Mouse (Mus musculus) olfactory bulb, adult 2 months (tissue): ENCODE measurements around the gene Dnajc6.

Experiments used
- CTCF ChIP-seq: fragments of 200-500 bp; IDR thresholded peaks from 2 replicates; pipeline ENCODE4 v1.5.1; 2012; ENCODE audit warnings: low read depth, mild to moderate bottlenecking, low read length, moderate library complexity; ENCODE audit not compliant: insufficient read depth
- POLR2A ChIP-seq: fragments of 200-500 bp; IDR thresholded peaks from 2 replicates; pipeline ENCODE4 v1.6.1; 2012; ENCODE audit warnings: mild to moderate bottlenecking, low read depth, low read length, moderate library complexity; ENCODE audit not compliant: insufficient read depth

DNA sequence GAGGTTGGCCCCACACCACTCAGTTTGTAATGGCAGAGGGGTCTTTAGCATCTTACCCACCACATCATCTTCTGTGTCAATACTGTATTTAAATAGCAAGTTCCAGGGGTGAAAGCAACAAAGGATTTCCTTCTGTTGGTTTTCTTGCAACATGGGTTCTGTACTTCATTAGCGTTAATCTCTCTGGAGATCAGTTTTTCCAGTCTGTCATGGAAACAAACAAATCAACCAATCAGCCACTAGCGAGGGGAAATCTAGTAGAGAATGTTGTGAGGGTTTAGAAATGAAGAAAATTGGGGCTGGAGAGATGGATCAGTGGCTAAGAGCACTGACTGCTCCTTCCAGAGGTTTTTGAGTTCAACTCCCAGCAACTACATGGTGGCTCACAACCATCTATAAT, 9.5 kb downstream of the Dnajc6 start:
- TF ChIP-seq POLR2A (no peak), CTCF (no peak)
